Mouse (Mus musculus) megakaryocyte, adult 5-6 weeks (primary cell): ENCODE measurements around the gene Tef. TPM values are rescaled to one million over a fixed set of nuclear protein-coding genes. Genes with fewer than 3 reads are reported as not detected.

ENCODE experiments used
- ATAC-seq: 2 replicates; pipeline ENCODE4 v1.8.0; 2016; ENCODE audit warnings: mild to moderate bottlenecking, inconsistent platforms; ENCODE audit not compliant: poor library complexity, severe bottlenecking
- total RNA-seq, 2 experiments: library from RNA; stranded (forward) in 1 of 2; stranded (reverse) in 1 of 2; fragments of 153-499, 151-499 nt in 1 of 2; fragments of 221-1000, 200-1000 nt in 1 of 2; gene quantifications; 2 replicates each; pipeline versions ENCODE4 v1.2.3 to v1.2.4; 2015 to 2017

Tef gene
- total RNA-seq, 2 experiments from 2014 or later, result 3.1 to 6.5 TPM

- ATAC-seq, result peak; percentile 96
These were observed 70.3 kb downstream of the Tef start, which contains the start of gene Aco2 for GRCm38 (mm10) chr15:81872262-81873136. Aco2 (plus strand) TSS chr15:81872309.

Other genes starting within 250 kb of the Tef start
- gene Ep300, start 217.1 kb upstream of the Tef start, total RNA-seq (2015), result 218 and 236 TPM in 2 replicates
- 46.5 and 76.5 TPM in 2 replicates for gene Ep300, start 217.1 kb upstream of the Tef start, total RNA-seq (2017)
- gene L3mbtl2, start 138.5 kb upstream of the Tef start, total RNA-seq (2015), result 8.7 and 10.9 TPM in 2 replicates
- gene L3mbtl2, start 138.5 kb upstream of the Tef start, total RNA-seq (2017), result 13.5 and 14.2 TPM in 2 replicates
- 0.13 TPM in 1 of 2 replicates, not detected in the other for gene Chadl, start 105.1 kb upstream of the Tef start, total RNA-seq (2015)
- not detected in 2 replicates for gene Chadl, start 105.1 kb upstream of the Tef start, total RNA-seq (2017)
- gene Zc3h7b, start 57.4 kb upstream of the Tef start, total RNA-seq (2015), result 5.8 and 6.2 TPM in 2 replicates
- gene Zc3h7b, start 57.4 kb upstream of the Tef start, total RNA-seq (2017), result 5.5 and 7.0 TPM in 2 replicates
- gene Rangap1, start 56.9 kb upstream of the Tef start, total RNA-seq (2015), result 29.8 and 32.0 TPM in 2 replicates
- gene Rangap1, start 56.9 kb upstream of the Tef start, total RNA-seq (2017), result 76.5 and 79.1 TPM in 2 replicates
- gene Tob2, start 56.4 kb downstream of the Tef start, total RNA-seq (2015), result 36.1 and 38.2 TPM in 2 replicates
- 20.3 and 23.8 TPM in 2 replicates for gene Tob2, start 56.4 kb downstream of the Tef start, total RNA-seq (2017)
- gene Phf5a, start 69.5 kb downstream of the Tef start, total RNA-seq (2015), result 65.3 and 85.6 TPM in 2 replicates
- gene Phf5a, start 69.5 kb downstream of the Tef start, total RNA-seq (2017), result 30.1 and 34.0 TPM in 2 replicates
- 47.0 and 58.7 TPM in 2 replicates for gene Aco2, start 69.9 kb downstream of the Tef start, total RNA-seq (2015)
- 82.3 and 89.4 TPM in 2 replicates for gene Aco2, start 69.9 kb downstream of the Tef start, total RNA-seq (2017)
- gene Polr3h, start 123.8 kb downstream of the Tef start, total RNA-seq (2015), result 2.7 and 3.9 TPM in 2 replicates
- 5.5 and 7.8 TPM in 2 replicates for gene Polr3h, start 123.8 kb downstream of the Tef start, total RNA-seq (2017)
- not detected in 2 replicates for gene Csdc2, start 134.3 kb downstream of the Tef start, total RNA-seq (2015)
- gene Csdc2, start 134.3 kb downstream of the Tef start, total RNA-seq (2017), result not detected in 2 replicates
- gene Pmm1, start 158.5 kb downstream of the Tef start, total RNA-seq (2015), result 10.4 and 10.5 TPM in 2 replicates
- 5.6 and 5.7 TPM in 2 replicates for gene Pmm1, start 158.5 kb downstream of the Tef start, total RNA-seq (2017)
- gene 1700029P11Rik, start 178.1 kb downstream of the Tef start, total RNA-seq (2015), result not detected in 2 replicates
- not detected in 2 replicates for gene 1700029P11Rik, start 178.1 kb downstream of the Tef start, total RNA-seq (2017)
- 28.8 and 36.2 TPM in 2 replicates for gene Xrcc6, start 185.4 kb downstream of the Tef start, total RNA-seq (2015)
- 82.5 and 83.2 TPM in 2 replicates for gene Xrcc6, start 185.4 kb downstream of the Tef start, total RNA-seq (2017)
- gene Desi1, start 231.4 kb downstream of the Tef start, total RNA-seq (2015), result 19.1 and 26.3 TPM in 2 replicates
- 2.6 and 3.9 TPM in 2 replicates for gene Desi1, start 231.4 kb downstream of the Tef start, total RNA-seq (2017)
- gene Snu13, start 245.2 kb downstream of the Tef start, total RNA-seq (2015), result 104 and 106 TPM in 2 replicates
- gene Snu13, start 245.2 kb downstream of the Tef start, total RNA-seq (2017), result 79.1 and 80.3 TPM in 2 replicates